Mouse (Mus musculus) G1E (cell line): ENCODE measurements around the gene Ncoa3.

Experiments used
- CTCF ChIP-seq: IDR thresholded peaks from 2 replicates; pipeline ENCODE4 v1.5.1; 2012; ENCODE audit warnings: low read depth, low read length, inconsistent platforms, mixed read lengths
- GATA2 ChIP-seq: IDR thresholded peaks from 2 replicates; pipeline ENCODE4 v1.6.1; 2012; ENCODE audit warnings: low read depth, low read length, inconsistent platforms, borderline replicate concordance
- TAL1 ChIP-seq: conservative IDR thresholded peaks from 2 replicates; pipeline ENCODE4 v1.6.1; 2012; ENCODE audit warnings: low read depth, low read length, inconsistent platforms, mixed read lengths

- TF ChIP-seq CTCF (no peak), GATA2 (no peak), TAL1 (no peak)
Measured at GRCm38 (mm10) chr2:166024079-166024478, 31.6 kb downstream of the Ncoa3 start.
